Mouse (Mus musculus): Measurements from ENCODE around the gene Asb18.

Asb18 gene

GRCm38 (mm10) chr1:90014446-90014845 is at the start of gene Asb18:
TSS of gene Asb18 (minus strand) at chr1:90014666.
- DNase-seq (ENCODE audit: low spot score in 2 of 2) = peak in 1 of 2 experiments; percentile 25

- DNase-seq (ENCODE audit: low spot score in 2 of 2) = peak; percentile 18 to 52
Observed at GRCm38 (mm10) chr1:90060599-90060998, 46.1 kb upstream of the Asb18 start.

GRCm38 (mm10) chr1:90060054-90060453 is 45.6 kb upstream of the Asb18 start:
- DNase-seq (ENCODE audit: low spot score in 2 of 2) = no peak

- no peak for DNase-seq (ENCODE audit: low spot score in 2 of 2)
Observed at GRCm38 (mm10) chr1:90054991-90055390, 40.5 kb upstream of the Asb18 start.

GRCm38 (mm10) chr1:90051347-90051746 is 36.9 kb upstream of the Asb18 start:
- DNase-seq (ENCODE audit: low spot score in 2 of 2) = peak in 1 of 2 experiments; percentile 38

GRCm38 (mm10) chr1:90050046-90050739 is 35.7 kb upstream of the Asb18 start:
- DNase-seq (ENCODE audit: low spot score in 2 of 2) = no peak

GRCm38 (mm10) chr1:90028305-90028704 is 13.8 kb upstream of the Asb18 start:
- no peak for DNase-seq (ENCODE audit: low spot score in 2 of 2)

- peak in 1 of 2 experiments; percentile 18 for DNase-seq (ENCODE audit: low spot score in 2 of 2)
Observed at GRCm38 (mm10) chr1:90026945-90027344, 12.5 kb upstream of the Asb18 start.

- no peak for DNase-seq (ENCODE audit: low spot score in 2 of 2)
Observed at GRCm38 (mm10) chr1:90020336-90020735, 5.9 kb upstream of the Asb18 start.

GRCm38 (mm10) chr1:90018071-90018470 is 3.6 kb upstream of the Asb18 start:
- no peak for DNase-seq (ENCODE audit: low spot score in 2 of 2)

GRCm38 (mm10) chr1:90013273-90013672 is 1.2 kb downstream of the Asb18 start:
- DNase-seq (ENCODE audit: low spot score in 2 of 2) = no peak

GRCm38 (mm10) chr1:90012850-90013249 is 1.6 kb downstream of the Asb18 start:
- DNase-seq (ENCODE audit: low spot score in 2 of 2) = no peak

GRCm38 (mm10) chr1:90012168-90012567 is 2.3 kb downstream of the Asb18 start:
- no peak for DNase-seq (ENCODE audit: low spot score in 2 of 2)

- DNase-seq (ENCODE audit: low spot score in 2 of 2) = no peak
Observed at GRCm38 (mm10) chr1:90010077-90010476, 4.4 kb downstream of the Asb18 start.

GRCm38 (mm10) chr1:90009188-90009587 is 5.3 kb downstream of the Asb18 start:
- DNase-seq (ENCODE audit: low spot score in 2 of 2) = no peak

GRCm38 (mm10) chr1:90006666-90007065 is 7.8 kb downstream of the Asb18 start:
- DNase-seq (ENCODE audit: low spot score in 2 of 2) = no peak

GRCm38 (mm10) chr1:90000981-90001380 is 13.5 kb downstream of the Asb18 start:
- DNase-seq (ENCODE audit: low spot score in 2 of 2) = no peak

- DNase-seq (ENCODE audit: low spot score in 2 of 2) = peak; percentile 49 to 61
Observed at GRCm38 (mm10) chr1:89999858-90000257, 14.6 kb downstream of the Asb18 start.

GRCm38 (mm10) chr1:89998696-89999095 is 15.8 kb downstream of the Asb18 start:
- DNase-seq (ENCODE audit: low spot score in 2 of 2) = no peak

- DNase-seq (ENCODE audit: low spot score in 2 of 2) = peak; percentile 63 to 65
Observed at GRCm38 (mm10) chr1:89998076-89998475, 16.4 kb downstream of the Asb18 start.

- DNase-seq (ENCODE audit: low spot score in 2 of 2) = no peak
Observed at GRCm38 (mm10) chr1:89992256-89992655, 22.2 kb downstream of the Asb18 start.

GRCm38 (mm10) chr1:89977261-89977660 is 37.2 kb downstream of the Asb18 start:
- DNase-seq (ENCODE audit: low spot score in 2 of 2) = no peak

- DNase-seq (ENCODE audit: low spot score in 2 of 2) = no peak
Observed at GRCm38 (mm10) chr1:89976411-89976810, 38.1 kb downstream of the Asb18 start.

GRCm38 (mm10) chr1:89974541-89974940 is 39.9 kb downstream of the Asb18 start:
- no peak for DNase-seq (ENCODE audit: low spot score in 2 of 2)

Data from heart, adult 9 months (tissue).